Mouse (Mus musculus) hindbrain, embryonic 16.5 days (tissue): ENCODE measurements around the gene Hdac11. TPM values are rescaled to one million over a fixed set of nuclear protein-coding genes. Genes with fewer than 3 reads are reported as not detected.

ENCODE experiments used
- polyA plus RNA-seq: library from polyadenylated mRNA; unstranded; fragments of >200 nt; fragmentation: Nextera tagmentation; extraction: Ambion mirVana; gene quantifications from 2 replicates; pipeline ENCODE4 v1.2.1, GENCODE M21; 2015

The Hdac11 gene
- polyA plus RNA-seq, 1 experiment from 2014 or later: 53.5 TPM

Other genes with a start within 250 kb of the Hdac11 start
- 22.9 and 25.8 TPM in 2 replicates for gene Iqsec1, start 168.0 kb upstream of the Hdac11 start, polyA plus RNA-seq
- 15.0 and 21.2 TPM in 2 replicates for gene Nup210, start 39.8 kb upstream of the Hdac11 start, polyA plus RNA-seq
- gene Fbln2, start 55.8 kb downstream of the Hdac11 start, polyA plus RNA-seq: 29.7 and 34.2 TPM in 2 replicates